Mouse (Mus musculus): ENCODE results near the gene Nhsl1.

- TF ChIP-seq CTCF (IDR thresholded peaks at IDR 0.05; ENCODE audit: control insufficient read depth, insufficient read depth, insufficient read length) (no peak), USF1 (IDR thresholded peaks at IDR 0.05; ENCODE audit: low read depth) (no peak), FOSL1 (IDR thresholded peaks at IDR 0.05; ENCODE audit: insufficient read depth, low read length, poor library complexity, severe bottlenecking) (no peak), MYOD1 (IDR thresholded peaks at IDR 0.05; ENCODE audit: control insufficient read depth, insufficient read length, low read depth) (no peak), MYOG (IDR thresholded peaks at IDR 0.05; ENCODE audit: control insufficient read depth, extremely low read depth, insufficient read length) (no peak), CEBPB (IDR thresholded peaks at IDR 0.05; ENCODE audit: low read depth) (no peak), MAX (IDR thresholded peaks at IDR 0.05) (no peak)
These were observed 66.0 kb downstream of the Nhsl1 start for GRCm38 (mm10) chr10:18384766-18385165.

Data from C2C12 (cell line).